Mouse (Mus musculus) liver (tissue): ENCODE measurements around the gene Gm12830.

Source experiments
- DNase-seq: peaks from one replicate; pipeline ENCODE4 v3.0.0-alpha.2; 2020; ENCODE audit warnings: mixed read lengths

The Gm12830 gene

DNA sequence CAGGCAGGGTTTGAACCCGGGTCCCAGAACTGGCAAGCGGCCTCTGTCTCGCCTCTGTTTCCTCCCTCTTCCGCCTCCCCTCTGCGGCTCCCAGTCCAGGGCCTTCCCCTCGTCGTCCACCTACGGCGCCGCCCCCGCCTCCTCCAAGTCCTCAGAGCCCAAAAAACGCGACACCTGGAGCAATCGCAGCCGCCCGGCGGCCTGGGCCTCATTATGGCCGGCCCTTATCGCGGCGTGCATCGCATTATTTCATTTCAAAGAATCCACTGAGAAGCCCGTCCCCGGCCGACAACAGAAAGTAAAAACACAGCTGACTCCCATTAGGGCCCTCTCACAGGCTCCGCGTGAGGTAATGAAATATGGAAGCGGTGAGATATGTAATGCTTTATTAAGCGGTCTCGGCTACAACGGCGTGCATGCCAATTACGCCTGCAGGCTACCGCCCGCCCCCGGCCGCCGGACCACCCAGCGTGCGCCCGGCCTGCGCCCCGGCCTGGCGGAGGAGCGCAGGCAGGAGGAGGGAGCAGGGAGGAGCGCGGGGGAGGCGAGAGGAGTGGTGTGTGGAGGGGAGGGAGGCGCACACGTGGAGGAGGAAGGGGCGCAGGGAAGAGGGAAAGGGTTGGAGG, at the start of gene Gm12830:
Gene Gm12830, plus strand, starts transcription at position 156 of the 626 bp plus-strand sequence.
- peak; percentile 48 for DNase-seq

DNA sequence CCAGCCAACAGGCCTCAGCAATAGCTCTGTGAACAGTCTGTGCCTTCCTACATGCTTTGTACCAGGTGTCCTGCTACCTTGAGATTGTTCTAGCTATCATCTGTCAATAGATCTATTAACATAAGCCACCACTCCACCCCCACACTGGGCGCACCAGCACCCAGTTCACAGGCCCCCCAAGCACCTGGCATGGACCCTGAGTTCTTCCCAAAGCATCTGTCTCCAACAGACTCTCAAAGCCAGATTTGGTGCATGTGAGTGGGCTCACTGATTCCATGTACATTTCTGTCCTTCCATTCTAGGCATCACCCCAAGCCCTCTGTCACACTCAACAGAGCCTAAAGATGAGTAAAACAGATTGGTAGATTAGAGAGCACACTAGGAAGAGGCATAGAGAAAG, 48.2 kb upstream of the Gm12830 start:
- DNase-seq, result no peak

DNA sequence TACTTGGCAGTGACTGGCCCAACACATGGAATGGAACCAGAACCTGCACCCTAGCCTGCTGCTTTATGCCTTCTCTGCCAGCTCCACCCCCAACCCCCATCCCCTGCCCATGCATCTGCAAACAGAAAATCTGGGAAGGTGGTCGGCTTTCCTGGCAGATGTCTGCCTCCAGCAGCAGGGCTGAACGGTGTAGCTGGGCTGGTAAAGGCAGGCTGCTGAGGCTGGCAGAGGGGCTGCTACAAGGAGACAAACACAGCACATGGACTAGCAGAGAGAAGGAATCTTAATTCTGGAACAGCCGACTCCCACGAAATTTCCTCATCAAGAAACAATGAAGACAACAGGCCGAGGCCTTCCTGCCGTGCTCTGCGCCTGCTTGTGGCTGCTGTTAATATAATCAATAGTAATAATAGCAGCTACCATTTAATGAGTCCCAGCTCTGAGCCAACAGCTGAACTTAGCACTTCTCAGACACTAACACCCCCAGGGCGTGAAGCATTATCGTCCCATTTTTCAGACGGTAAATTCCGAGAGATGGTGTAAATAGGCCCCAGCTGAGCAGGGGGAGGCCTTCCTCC, 43.8 kb upstream of the Gm12830 start:
- no peak for DNase-seq

DNA sequence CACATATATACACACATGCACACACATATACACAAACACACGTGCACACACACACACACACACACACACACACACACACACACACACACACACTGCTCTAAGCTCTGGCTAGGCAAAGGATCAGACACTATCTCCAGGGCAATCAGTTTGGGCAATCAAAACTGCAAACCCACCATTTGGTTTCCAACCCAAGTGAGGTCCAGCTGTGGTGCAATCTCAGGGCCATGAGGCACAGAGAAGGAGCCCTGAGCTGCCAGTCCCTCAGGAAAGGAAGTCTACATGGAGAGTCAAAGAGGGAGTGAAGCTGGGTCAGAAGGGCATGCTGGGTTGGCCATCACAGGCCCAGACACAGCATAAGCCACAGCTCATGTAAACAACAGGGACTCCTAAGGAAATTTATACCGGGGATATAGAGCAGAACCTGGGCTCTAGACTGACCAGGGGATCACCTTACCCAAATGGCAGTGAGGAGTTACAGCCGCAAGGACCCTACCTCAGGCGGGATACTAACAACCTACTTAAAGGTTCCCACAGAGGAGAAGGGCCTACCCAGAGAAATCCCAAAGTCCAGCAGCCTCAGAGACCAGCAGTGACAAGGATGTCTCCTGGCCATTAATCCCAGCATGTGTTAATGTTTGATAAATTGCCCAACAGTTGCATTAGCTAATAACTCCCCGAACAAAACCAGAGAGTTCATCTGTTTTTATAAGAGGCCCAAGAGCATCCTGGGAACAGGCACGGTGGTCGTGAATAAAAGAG, 42.6 kb upstream of the Gm12830 start:
- no peak for DNase-seq

DNA sequence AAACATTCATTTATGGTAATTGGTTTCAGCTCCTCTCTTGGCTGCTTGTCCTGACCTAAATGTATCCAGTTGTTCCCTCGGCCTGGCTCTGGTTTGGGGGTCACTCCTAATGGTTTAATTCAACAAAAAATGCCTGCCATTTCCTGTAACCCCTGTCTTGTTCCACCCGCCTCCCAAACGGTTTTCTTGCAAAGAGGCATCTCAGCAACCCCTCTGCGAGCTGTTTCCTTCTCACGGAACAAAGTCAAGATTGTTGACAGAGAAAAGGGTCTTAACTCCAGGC, 42.1 kb upstream of the Gm12830 start:
- no peak for DNase-seq

DNA sequence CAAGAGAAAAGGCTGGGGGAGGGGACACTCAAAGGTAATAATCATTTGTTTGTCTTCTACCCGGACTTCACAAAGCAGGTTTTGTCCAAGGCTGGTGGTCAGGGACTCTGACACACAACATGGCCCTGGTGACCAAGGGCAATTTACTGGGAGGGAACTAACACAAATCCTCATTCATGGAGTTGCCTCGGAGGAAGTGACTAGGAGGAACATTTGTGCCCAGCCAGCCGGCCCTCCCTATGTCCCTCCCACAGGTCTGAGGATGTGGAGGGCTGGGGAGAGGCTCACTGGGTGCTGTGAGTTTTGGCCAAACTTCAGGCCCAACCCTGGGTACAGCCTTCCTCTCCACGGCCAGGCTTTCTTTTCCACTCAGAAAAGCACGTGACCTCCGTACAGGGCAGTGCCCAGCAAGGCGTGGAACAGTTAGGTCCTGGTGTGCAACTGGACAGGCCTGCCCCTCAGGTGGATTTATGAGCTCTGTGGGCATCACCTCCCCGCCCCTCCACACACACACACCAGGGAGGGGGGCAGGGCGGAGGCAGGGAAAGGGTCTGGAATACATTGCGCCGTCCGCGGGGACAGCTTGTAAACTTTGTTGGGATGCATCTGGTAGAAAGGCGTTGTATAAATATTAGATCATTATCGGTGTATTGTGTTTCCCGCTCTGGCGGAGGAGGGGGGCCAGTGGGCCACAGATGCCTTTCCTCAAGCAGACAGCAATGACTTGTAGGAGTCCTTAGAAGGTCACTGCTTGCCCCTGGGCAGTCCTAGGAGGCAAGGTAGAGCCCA, 41.6 kb upstream of the Gm12830 start:
- DNase-seq, result no peak

DNA sequence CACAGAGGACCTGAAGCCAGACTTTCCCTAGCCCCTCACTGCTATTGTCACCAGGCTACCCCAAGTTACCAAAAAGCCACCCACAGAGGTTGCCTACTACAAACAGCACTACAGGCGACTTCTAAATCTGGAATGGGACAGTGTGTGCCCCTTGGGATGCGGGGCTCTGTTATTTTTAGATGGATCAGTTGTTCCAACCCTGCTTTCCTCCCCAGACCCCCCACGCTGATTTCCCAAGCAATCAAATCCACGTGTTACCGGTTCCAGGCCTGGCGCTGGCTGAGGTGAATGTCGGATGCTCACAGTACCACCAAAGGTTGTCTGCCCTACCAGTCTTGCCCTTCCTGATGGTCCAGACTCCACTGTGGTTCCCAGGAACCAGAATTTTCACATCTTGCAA, 38.7 kb upstream of the Gm12830 start:
- DNase-seq, result no peak

DNA sequence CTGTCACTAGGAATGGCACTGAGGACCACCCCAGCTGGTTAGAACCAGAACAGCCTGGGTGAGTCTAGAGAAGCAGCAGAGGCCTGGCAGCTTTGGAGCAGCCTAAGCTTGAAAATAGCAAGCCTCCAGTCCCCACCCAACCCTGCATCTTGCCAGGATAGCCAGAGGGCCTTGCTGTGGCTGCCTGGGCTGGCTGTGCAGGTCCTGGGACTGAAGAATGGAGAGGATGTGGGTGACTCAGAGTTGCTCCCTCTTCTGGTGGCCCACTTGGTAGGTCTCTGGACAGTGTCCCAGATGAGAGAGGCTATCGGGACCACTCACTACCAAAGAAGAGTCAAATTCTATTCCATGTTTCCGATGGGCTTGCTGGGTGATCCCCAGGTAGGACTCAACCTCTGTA, 36.8 kb upstream of the Gm12830 start:
- DNase-seq, result no peak

DNA sequence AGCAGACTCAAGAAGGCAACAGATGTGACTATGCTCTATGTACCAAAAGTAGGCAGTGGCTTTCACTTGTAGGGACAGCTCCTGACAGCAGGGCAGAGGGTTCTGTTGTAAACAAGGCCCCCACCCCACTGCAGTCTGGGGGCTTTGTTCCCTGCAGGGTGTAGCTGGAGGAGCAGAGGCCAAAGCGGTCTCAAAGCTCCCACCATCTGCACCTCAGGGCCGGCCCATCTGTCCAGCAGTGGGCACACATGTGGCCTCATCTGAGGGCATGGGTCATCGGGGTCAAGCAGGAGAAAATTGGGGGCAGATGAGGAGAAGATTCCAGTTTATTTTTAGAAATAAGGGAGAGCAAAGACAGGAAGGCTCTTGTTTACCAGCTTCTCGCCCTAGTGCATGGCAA, 32.7 kb upstream of the Gm12830 start:
- no peak for DNase-seq

DNA sequence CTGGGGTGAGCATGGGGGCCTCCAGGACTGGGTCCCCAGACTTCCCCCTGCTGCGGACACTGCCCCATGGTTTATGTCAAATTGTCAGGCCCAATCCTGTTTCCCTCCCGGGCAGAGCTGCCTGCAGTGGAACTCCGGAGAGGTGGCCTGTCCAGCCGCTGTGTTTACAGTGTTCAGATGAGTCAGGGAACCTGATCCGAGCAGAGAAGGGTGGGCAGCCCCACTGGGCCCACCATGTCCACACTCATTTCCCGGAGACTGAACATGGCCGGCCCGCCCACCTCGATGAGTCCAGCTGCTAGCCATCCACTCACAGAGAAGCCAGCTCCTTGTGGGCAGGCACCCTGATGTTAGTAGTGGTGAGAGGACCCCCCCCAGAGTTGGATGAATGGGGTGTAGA, 29.9 kb upstream of the Gm12830 start:
- no peak for DNase-seq

DNA sequence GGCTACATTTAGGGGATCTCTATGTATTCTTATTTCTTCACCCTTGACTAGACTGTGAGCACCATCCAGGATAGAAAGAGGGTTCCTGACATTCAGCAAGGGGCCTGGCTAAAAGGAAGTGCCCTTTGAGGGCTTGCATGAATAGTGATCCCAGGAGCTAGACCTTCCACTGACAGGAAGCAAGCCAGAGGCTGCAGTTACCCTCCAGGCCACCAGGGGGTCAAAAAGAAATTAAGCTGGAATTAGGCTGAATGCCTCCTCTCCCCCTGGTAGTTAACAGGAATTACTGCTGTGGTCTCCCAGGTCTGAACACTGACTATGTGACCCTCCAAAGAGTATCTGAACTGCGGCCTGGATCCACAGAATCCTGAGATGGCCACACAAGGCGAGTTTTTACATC, 27.7 kb upstream of the Gm12830 start:
- DNase-seq, result no peak

DNA sequence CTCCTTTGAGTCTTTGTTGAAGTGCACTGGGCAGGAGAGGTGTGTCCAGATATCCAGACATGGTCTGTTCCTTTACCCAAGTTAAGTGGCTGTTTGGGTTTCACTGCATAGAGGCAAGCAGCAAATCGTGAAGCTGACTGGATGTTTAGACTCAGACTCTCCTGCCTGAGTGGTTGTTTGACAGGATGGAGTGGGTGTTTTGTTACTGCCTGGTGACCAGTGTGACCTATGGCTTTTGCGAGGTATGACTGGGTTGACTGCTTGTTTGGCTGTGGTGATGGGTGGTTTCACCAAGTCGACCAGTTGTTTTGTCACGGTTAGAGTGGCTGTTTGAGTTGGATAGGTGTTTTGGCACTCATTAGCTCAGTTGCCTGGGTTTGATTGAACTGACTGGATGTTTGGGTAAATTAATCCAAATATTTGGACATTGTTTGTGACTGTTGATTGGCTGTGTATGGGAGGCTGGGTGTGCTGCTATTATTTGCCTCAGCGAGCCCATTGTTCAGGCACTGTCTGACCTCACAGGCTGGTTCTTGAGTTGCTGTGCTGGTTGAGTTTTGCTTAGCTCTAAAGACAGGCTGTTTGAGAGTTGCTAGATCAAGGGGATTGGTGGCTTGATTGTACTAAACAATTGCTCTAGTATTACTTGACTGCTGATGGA, 24.1 kb upstream of the Gm12830 start:
- no peak for DNase-seq

DNA sequence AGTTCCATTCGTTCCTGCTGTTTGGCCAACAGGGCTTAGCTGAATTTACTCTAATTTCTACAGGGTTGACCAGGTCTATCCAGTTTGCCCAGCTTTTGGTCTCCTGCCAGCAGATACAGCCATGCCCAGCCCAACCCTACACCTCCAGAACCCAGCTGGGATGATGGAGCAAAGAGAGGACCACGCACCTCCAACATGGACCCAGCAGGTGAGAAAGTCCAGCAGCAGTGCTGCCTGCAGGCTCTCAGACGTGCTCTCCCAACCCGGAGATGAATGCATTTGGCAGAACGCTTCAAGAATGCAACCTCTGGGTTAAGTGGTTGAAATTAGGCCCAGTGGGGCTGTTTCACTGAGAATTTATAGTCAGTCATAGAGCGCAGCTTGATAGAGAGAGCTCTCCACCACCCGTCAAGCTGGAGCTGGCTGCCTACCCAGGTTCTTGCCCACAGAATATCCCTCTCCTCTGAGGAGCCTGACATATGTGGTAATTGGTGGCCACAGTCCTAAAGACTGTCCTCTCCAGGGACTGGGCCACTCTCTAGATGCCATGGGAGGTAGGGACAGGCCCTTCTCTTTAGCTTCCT, 23.4 kb upstream of the Gm12830 start:
- DNase-seq, result no peak

DNA sequence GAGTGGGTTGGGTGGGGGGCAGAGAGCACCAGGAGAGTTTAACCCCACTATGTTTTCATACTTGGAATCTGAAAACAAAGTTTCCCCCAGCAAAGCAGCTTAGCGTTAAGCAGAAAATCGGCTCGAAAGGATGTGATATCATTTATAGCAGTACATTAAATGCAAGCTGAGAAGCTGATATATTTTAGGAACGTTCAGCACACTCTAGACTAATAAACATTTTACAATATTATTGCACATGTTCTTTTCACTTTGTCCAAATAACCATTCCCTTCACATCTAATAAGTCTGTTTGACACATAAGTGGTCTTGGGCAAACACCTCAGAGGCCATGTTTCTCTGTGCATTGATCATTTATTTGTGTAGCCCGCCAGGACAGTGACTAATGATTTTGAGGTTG, 17.4 kb upstream of the Gm12830 start:
- no peak for DNase-seq

DNA sequence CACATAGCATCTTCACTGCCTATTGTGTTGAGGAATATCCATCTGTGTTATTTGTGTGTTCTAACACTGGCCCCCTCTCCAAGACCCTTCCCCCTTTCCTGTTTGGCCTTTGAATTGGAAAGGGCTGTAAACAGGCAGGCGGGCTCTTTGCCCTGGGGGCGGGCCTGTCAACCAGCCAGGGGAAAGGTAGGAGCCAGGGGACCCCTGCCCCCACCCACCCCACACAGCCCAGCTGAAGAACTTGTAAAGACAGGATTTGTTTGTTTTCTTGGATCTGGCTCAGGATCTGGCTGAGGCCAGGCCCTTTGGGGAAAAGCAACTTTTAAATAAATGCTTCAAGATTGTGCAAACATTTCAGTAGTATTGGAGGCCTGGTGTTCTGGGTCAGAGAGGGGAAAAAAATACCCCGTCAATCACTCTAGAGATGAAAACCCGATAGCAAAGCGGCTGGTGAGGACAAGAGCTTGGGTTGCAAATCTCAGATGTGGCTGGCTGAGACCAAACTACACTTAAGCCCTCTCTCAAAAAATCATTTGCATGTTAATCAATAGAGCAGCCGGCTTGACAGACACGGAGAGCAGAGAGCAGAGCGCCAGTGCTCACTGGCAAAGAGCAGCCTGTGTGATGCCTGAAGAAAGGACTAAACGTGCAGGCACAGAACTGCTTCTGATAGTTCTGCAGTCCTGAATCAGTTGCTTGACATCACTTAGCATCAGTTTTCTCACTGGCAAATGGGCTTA, 2.4 kb upstream of the Gm12830 start:
- DNase-seq, result no peak

DNA sequence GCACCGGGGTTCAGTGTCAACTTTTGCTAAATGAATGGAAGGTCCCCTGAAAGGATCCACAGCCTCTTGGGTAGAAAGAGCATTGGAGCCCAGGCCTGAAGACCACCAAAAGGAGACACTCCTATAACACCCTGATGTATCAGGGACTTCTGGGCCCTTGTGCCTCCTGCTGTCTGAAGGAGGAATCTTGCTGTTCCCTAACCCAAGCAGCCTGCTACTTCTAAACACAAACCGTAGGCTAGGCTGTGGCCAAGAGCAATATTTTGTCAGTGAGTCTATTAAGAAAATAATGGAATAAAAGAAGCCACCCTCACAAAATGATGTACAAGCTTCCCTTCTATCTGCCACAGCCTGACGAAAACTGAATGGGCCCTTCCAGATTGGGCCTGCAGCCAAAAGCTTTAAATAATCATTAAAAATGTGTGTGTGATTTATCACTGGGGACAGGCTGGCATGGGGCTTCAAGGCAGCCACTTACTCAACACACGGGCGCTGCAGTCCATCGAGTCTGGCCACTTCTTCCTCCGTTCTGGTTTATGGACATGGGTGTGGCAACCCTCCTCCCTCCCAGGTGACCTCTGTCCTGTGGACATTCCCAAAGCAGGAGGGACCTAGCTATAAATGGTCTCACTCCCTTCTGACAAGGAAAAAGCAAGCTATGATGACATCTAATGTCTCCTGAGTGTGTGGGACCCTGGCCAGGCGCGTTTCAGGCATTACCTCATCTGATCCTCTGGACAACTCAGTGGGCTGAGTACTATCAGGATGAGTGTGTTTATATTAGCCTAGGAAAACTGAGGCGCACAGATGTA, 13.5 kb downstream of the Gm12830 start:
- DNase-seq, result no peak

DNA sequence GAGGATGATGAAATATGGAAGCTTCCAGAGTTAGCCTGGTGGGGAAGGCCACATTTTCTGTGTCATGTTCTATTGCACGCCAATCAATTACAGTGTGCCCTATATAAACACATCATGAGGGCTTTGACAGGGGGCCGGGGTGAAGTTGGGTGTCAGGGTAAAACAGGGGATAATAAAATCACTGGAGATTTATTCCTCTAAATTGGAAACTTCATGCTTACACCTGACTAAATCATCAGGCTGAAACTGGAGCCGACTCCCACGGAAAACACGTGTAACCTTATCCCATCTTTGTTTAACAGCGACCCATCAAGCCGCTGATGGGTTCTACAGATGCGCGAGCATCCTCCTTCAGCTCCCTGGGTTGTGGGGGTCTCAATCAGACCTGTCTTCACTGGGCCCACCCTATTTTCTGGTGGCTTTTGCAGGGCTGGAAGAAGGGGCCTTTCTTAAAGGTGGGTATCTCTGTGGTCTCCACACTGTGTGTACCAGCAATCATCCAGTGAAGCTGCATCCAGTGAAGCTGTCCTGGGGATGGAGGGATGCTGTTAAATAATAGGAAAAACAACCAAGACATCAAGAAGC, 19.9 kb downstream of the Gm12830 start:
- DNase-seq, result no peak

DNA sequence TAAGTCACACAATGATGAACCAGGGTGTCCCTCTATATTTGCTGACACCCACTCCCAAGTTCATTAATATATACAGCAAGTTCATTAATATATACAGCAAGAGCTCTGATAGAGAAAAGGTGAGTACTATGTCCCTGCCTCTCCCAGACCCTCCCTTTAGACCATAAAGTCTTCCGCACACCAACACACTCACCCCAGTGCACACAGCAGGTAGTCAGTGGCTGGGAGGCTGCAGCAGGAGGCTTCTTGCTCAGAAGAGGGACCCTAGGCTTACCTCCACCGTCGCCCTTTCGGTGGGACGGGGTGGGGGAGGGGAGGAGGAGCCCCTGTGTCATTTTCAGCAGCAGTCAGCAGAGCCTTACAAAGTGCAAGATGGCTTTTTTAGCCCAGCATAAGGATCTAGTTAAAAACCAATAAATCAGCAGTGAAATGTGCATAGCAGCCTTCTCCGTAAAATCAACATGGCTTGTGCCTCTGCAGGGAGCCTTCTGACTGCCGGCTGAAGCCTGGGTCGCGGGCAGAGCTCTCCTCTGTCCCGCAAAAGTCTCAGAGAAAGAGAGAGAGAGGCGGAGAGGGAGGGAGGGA, 20.9 kb downstream of the Gm12830 start:
- no peak for DNase-seq

DNA sequence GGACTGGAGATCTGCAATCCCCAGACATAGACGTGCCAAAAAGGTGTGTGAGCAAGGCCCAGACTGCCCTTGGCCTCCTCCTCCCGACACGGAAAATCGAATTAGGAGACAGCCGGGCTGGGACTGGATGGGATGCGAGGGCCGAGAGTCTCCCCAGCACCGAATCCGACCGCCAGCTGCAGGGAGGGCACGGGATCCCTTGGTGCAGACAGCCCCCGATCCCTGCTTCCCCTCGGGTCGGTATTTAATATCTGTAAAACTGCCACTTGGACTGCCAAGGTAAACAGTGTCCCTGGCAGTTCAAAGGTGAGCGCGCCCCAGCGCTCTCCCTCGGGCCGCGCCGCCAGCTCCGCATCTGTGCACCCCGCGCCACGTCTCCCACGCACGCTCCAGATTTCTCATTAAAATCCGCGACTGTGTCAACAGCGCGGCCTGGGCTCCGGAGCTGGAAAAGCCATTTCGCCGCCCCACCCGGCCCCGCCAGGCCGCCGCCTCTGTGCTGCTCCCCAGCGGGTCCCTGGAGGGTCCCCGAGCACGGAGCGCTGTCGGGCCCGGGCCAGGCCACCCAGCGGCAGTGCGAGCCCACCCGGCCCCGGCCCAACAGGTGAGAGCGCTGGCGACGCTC, 21.7 kb downstream of the Gm12830 start:
- no peak for DNase-seq

DNA sequence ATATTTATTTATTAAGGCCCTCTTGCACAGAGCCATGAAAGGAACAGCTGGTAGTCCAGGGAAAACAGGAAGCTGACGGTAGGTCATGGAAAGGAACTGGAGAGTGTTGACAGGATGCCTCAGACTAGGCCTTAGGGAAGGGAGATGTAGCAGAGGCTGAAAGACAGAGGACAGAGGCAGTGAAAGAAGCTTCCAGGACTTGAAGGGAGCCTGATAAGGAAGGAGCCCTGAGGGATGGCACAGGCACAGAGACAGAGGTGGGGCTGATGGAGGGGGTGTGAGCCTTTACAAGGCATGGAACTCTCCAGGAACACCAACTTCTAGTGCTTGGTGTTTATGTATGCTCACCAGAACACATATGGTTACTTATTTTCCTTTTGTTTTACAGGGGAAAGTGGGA, 23.1 kb downstream of the Gm12830 start:
- no peak for DNase-seq
